Mouse (Mus musculus) intestine, postnatal 0 days (tissue): ENCODE measurements around the gene Map4. TPM values are rescaled to one million over a fixed set of nuclear protein-coding genes. Genes with fewer than 3 reads are reported as not detected.

Experiments
- ATAC-seq: fragments of 200-750 bp; cut with Nextera tagmentation; 2 replicates; pipeline ENCODE4 v1.8.0; 2017; ENCODE audit warnings: mild to moderate bottlenecking, moderate TSS enrichment, moderate library complexity
- H3K27ac ChIP-seq: fragments of 300-500 bp; sonication (generic); 2 replicates; pipeline ENCODE4 v1.5.1; 2014; ENCODE audit warnings: mild to moderate bottlenecking, low read depth, low read length, moderate library complexity
- H3K27me3 ChIP-seq: fragments of 300-500 bp; sonication (generic); replicated peaks from 2 replicates; pipeline ENCODE4 v1.6.1; 2014; ENCODE audit warnings: low read length, mixed read lengths; ENCODE audit not compliant: control insufficient read depth, insufficient read depth
- H3K36me3 ChIP-seq: fragments of 300-500 bp; sonication (generic); 2 replicates; pipeline ENCODE4 v1.6.1; 2014; ENCODE audit warnings: mild to moderate bottlenecking, moderate library complexity; ENCODE audit not compliant: control insufficient read depth, insufficient read depth
- H3K4me1 ChIP-seq: fragments of 300-500 bp; sonication (generic); replicated peaks from 2 replicates; pipeline ENCODE4 v1.6.1; 2014; ENCODE audit warnings: antibody characterized with exemption, low read length, mixed read lengths; ENCODE audit not compliant: control insufficient read depth, insufficient read depth
- H3K4me2 ChIP-seq: fragments of 300-500 bp; sonication (generic); replicated peaks from 2 replicates; pipeline ENCODE4 v1.6.1; 2014; ENCODE audit warnings: low read depth, mild to moderate bottlenecking, moderate library complexity
- H3K4me3 ChIP-seq: fragments of 300-500 bp; sonication (generic); 2 replicates; pipeline ENCODE4 v1.5.1; 2014; ENCODE audit warnings: low read depth, low read length
- H3K9ac ChIP-seq: fragments of 300-500 bp; sonication (generic); 2 replicates; pipeline ENCODE4 v1.6.1; 2014; ENCODE audit warnings: mild to moderate bottlenecking, low read depth, low read length
- H3K9me3 ChIP-seq: fragments of 300-500 bp; sonication (generic); 2 replicates; pipeline ENCODE4 v1.6.1; 2016; ENCODE audit warnings: mixed run types; ENCODE audit not compliant: control insufficient read depth
- CTCF ChIP-seq: sonication (generic); IDR thresholded peaks from 2 replicates; pipeline ENCODE4 v1.5.1; 2016; ENCODE audit warnings: low read depth, mild to moderate bottlenecking, control low read depth, antibody characterized with exemption, moderate library complexity
- WGBS: fragments of 180-500 bp; shearing (Covaris S2); extraction: QIAGEN DNeasy Blood & Tissue Kit; methylation state at CpG from one replicate; pipeline ENCODE4 v1.1.7; 2014; 5-methylcytosine and 5-hydroxymethylcytosine counted together
- microRNA-seq: library from miRNA; unstranded; fragments of <30 nt; microRNA quantifications from one replicate; pipeline ENCODE4, GENCODE M21; 2016
- polyA plus RNA-seq: library from polyadenylated mRNA; unstranded; fragments of >200 nt; fragmentation: Nextera tagmentation; extraction: Ambion mirVana; gene quantifications from 2 replicates; pipeline ENCODE4 v1.2.1, GENCODE M21; 2015

The Map4 gene
- polyA plus RNA-seq, 1 experiment from 2014 or later = 26.0 TPM

DNA sequence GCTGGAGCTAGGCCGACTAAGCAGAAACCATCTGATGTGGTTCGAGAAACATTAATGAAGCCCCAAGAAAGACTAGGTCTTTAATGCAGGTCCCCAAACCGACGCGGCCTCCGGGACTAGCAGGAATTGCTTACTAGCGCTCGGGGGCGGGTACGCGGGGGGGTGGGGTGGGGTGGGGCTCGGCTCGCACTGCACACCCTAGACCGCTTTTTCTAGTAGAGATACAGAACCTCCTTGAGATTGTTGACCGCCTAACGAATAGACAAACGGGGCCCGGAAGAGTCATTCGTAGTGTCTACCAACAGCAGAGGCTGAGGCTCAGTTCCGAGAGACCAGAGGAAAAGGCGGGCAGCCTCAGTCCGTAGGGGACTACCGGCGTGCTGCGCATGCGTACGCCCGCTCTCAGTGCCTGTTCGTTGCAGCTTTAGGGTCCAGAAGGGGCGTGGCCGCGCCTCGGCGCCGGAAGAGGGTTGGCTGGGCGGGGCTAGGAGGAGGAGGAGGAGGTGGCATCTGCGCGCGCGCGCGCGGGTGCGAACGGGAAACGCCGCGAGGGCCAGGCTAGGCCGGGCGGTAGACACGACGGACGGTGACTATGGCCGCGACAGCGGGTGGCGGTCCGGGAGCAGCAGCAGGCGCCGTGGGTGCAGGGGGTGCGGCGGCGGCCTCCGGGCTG lies 200.4 kb downstream of the Map4 start:
- Histone ChIP-seq H3K4me1 (no peaks in the 10 kb centered on the region), H3K27ac (peak overlapping the region; percentile 83), H3K36me3 (peaks cover 10% of the 10 kb centered on the region), H3K9me3 (no peaks in the 10 kb centered on the region), H3K27me3 (no peaks in the 10 kb centered on the region), H3K9ac (peak overlapping the region; percentile 72), H3K4me2 (peak overlapping the region; percentile 74), H3K4me3 (peak overlapping the region; percentile 72)
- under 1% methylated on average over 63 of the region's 64 CpGs for WGBS
- TF ChIP-seq CTCF = no peak
- ATAC-seq = peak; percentile 95

DNA sequence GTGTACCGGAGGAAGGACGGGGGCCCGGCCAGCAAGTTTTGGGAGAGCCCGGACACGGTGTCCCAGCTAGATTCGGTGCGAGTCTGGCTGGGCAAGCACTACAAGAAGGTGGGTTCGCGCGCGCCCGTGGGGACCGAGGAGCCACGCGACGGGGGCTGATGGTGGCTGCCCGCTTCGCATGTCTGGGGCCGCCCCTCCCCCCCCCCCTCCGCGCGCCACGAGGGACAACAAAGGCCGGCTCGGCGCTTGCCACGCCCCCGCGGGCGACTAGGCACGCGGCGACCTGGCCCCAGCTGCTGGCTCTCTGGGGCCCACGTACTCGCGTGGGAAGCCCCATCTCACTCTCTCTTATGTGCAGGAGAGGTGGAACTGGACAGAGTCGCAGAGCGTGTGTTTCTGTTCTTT lies 200.9 kb downstream of the Map4 start:
- TF ChIP-seq CTCF = no peak
- Histone ChIP-seq H3K9ac (peak overlapping the region; percentile 72), H3K4me3 (peak overlapping the region; percentile 72), H3K4me2 (peak overlapping the region; percentile 74), H3K36me3 (peaks cover 15% of the 10 kb centered on the region), H3K9me3 (no peaks in the 10 kb centered on the region), H3K4me1 (no peaks in the 10 kb centered on the region), H3K27ac (peak overlapping the region; percentile 83; the same call in 1 of the 2 replicates), H3K27me3 (no peaks in the 10 kb centered on the region)
- WGBS = 0% methylated on average over 36 of the region's 38 CpGs
- peak; percentile 64 for ATAC-seq

DNA sequence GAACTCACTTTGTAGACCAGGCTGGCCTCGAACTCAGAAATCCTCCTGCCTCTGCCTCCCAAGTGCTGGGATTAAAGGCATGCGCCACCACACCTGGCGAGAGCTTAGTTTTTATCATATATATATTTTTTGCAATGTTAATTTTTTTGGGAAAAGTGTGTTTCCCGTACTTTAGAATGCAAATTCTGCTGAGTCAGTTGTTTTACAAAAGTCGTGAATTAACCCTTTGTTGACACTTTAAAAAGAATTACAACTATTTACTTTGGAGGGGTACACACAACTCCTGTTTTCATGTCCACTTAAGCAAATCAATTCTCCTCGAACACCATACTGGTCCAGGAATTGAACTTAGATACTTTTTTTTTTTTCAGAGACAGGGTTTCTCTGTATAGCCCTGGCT lies 201.7 kb downstream of the Map4 start:
- no peak for ATAC-seq
- Histone ChIP-seq H3K36me3 (peaks cover 16% of the 10 kb centered on the region), H3K4me2 (peak overlapping the region; percentile 74), H3K9me3 (no peaks in the 10 kb centered on the region), H3K4me3 (peak overlapping the region; percentile 72), H3K27ac (no peak overlapping the region), H3K4me1 (no peaks in the 10 kb centered on the region), H3K9ac (no peak overlapping the region), H3K27me3 (no peaks in the 10 kb centered on the region)
- WGBS = 42% methylated on average over 6 of the region's 6 CpGs
- TF ChIP-seq CTCF = no peak

Small RNA genes within 50 kb of the gene (microRNA-seq; reads per million reads assigned to microRNA genes)
- gene Mir7089 = not detected

Other genes starting within 250 kb of the Map4 start
- not detected in 2 replicates for gene Fbxw18, start 228.8 kb upstream of the Map4 start, polyA plus RNA-seq
- gene Fbxw26, start 185.4 kb upstream of the Map4 start, polyA plus RNA-seq = not detected in 2 replicates
- gene Fbxw27, start 140.8 kb upstream of the Map4 start, polyA plus RNA-seq = not detected in 2 replicates
- gene Spink8, start 119.2 kb upstream of the Map4 start, polyA plus RNA-seq = 3.0 and 3.3 TPM in 2 replicates
- gene Nme6, start 98.7 kb upstream of the Map4 start, polyA plus RNA-seq = 54.6 and 58.0 TPM in 2 replicates
- gene Camp, start 81.8 kb upstream of the Map4 start, polyA plus RNA-seq = 1.3 TPM in 2 replicates
- 21.3 and 25.9 TPM in 2 replicates for gene Cdc25a, start 55.9 kb upstream of the Map4 start, polyA plus RNA-seq
- 21.6 and 23.3 TPM in 2 replicates for gene Smarcc1, start 186.2 kb downstream of the Map4 start, polyA plus RNA-seq
- gene Dhx30, start 186.4 kb downstream of the Map4 start, polyA plus RNA-seq = 37.7 and 40.9 TPM in 2 replicates